ENCODE assay signal across 9 mouse cellular contexts in the genomic region with DNA sequence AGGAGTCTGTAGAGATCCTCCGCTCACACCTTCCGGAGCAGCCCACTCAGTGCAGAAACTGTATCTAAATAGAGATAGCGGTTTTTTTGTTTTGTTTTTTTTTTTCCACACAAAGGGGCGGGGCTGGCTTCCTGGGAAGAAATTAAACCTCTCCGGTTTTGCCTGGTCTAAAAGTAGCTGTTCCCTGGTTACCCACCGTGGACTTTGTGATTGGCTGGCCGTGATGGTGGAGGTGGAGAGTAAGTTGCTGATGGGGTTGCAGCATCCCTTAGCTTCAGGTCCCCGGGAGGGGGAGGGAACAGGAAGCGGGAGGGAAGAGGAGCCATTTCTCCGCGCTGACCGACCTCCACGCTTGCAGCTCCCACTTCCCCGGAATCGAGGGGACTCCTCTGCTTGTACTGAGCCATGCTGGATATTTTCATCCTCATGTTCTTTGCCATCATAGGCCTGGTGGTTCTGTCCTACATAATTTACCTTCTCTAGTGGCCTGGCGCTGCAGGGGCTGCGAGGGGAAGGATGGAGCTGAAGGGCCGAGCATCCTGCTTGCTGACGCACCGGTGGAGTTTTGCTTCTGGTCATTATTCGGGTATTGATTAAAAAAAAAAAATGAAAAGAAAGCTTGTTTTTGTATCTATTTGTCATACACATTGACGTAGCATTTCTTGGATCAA. TPM values are rescaled to one million over a fixed set of nuclear protein-coding genes. Genes with fewer than 3 reads are reported as not detected.
DNase-seq lines count a peak whose midpoint lies in the region; ATAC-seq lines count a peak whose summit lies in the region.
"Had no signal": no experiment of that assay in that cellular context is flagged by ENCODE, and none has a peak within 500 bp of the region (broad histone marks: within the 10 kb centered on the region; RNA-seq: fewer than 3 reads in every experiment).

No protein-coding gene starts in this region.

- peak overlapping the region; percentile 55 for H3K9ac ChIP-seq in intestine, embryonic 14.5 days (ENCODE audit: low read length)

- peak overlapping the region; percentile 84 for H3K27ac ChIP-seq in intestine, embryonic 14.5 days (ENCODE audit: low read depth)

- H3K4me1 ChIP-seq in intestine, embryonic 14.5 days (replicated peaks; ENCODE audit: control insufficient read depth, insufficient read depth, low read length) = 0 out of 2 replicates have a peak, but pooled peaks cover 11% of the 10 kb centered on the region

- no peaks in the 10 kb centered on the region for H3K9me3 ChIP-seq in intestine, embryonic 14.5 days (ENCODE audit: control insufficient read depth, low read length)
- H3K9me3 ChIP-seq: G1E had no signal

- peak; percentile 73 for DNase-seq in ovary, adult 18-20 months (ENCODE audit: low spot score)
- DNase-seq in ovary, postnatal 10 days (ENCODE audit: low spot score) = no peak
- DNase-seq in embryo, embryonic 11 days = peak; percentile 92
- DNase-seq in gastrocnemius, postnatal 36 days = peak; percentile 53 to 69
- peak; percentile 84 for DNase-seq in intestine, embryonic 14.5 days (ENCODE audit: low spot score)
- peak; percentile 93 to 96 for DNase-seq in left cerebral cortex, adult 9 months (ENCODE audit: low spot score in 2 of 2)
- DNase-seq in right cerebral cortex, postnatal 4 days = peak; percentile 76

- no peaks in the 10 kb centered on the region for H3K27me3 ChIP-seq in intestine, embryonic 14.5 days (replicated peaks; ENCODE audit: control insufficient read depth, insufficient read depth, low read length)

- peak; percentile 75 for ATAC-seq in intestine, embryonic 14.5 days (replicated peaks; ENCODE audit: low FRiP score, low TSS enrichment, low read depth)
- peak; percentile 38 for ATAC-seq in megakaryocyte-erythroid progenitor cell, adult 5-6 weeks (replicated peaks; ENCODE audit: low FRiP score, low TSS enrichment, poor library complexity, severe bottlenecking)

- WGBS in intestine, embryonic 14.5 days = 2% methylated on average over 22 of the region's 22 CpGs

- H3K4me2 ChIP-seq in intestine, embryonic 14.5 days (ENCODE audit: low read length) = peak overlapping the region; percentile 61

- H3K36me3 ChIP-seq in intestine, embryonic 14.5 days (ENCODE audit: control insufficient read depth, insufficient read depth, low read length) = peaks cover 21% of the 10 kb centered on the region

- H3K4me3 ChIP-seq in intestine, embryonic 14.5 days (ENCODE audit: low read depth, low read length) = peak overlapping the region; percentile 56

- intact Hi-C loops in gastrocnemius, postnatal 36 days (cut with DNase I) = no loop called here

RNA-seq across cellular contexts. Expression of gene B230217C12Rik, which starts 0.5 kb away (rescaled TPM):
- total RNA-seq in gastrocnemius, postnatal 36 days (2021) = under 1 TPM; 0.31 to 0.64 TPM
- 8.1 and 9.5 TPM in 2 replicates for polyA plus RNA-seq in intestine, embryonic 14.5 days (2014; fragmentation: Nextera tagmentation; extraction: Ambion mirVana)
- 0.45 and 1.7 TPM in 2 replicates for total RNA-seq in megakaryocyte-erythroid progenitor cell, adult 5-6 weeks (2014; fragmentation: Nextera tagmentation)
- total RNA-seq in megakaryocyte-erythroid progenitor cell, adult 5-6 weeks (2017) = 0.91 TPM in 1 of 2 replicates, not detected in the other
- polyA plus RNA-seq: G1E had no signal

RNA-seq across cellular contexts. Expression of gene Lasp1, which starts 42.3 kb away (rescaled TPM):
- total RNA-seq in gastrocnemius, postnatal 36 days (2021) = 10 to 100 TPM; 14.2 to 15.4 TPM
- polyA plus RNA-seq in intestine, embryonic 14.5 days (2014; fragmentation: Nextera tagmentation; extraction: Ambion mirVana) = 85.1 and 88.6 TPM in 2 replicates
- 15.7 and 20.4 TPM in 2 replicates for total RNA-seq in megakaryocyte-erythroid progenitor cell, adult 5-6 weeks (2014; fragmentation: Nextera tagmentation)
- total RNA-seq in megakaryocyte-erythroid progenitor cell, adult 5-6 weeks (2017) = 56.3 and 63.5 TPM in 2 replicates

RNA-seq across cellular contexts. Expression of gene Fbxo47, which starts 42.8 kb away (rescaled TPM):
- total RNA-seq in gastrocnemius, postnatal 36 days (2021) = not detected
- polyA plus RNA-seq in intestine, embryonic 14.5 days (2014; fragmentation: Nextera tagmentation; extraction: Ambion mirVana) = 0.39 and 0.54 TPM in 2 replicates
- 0.54 and 3.2 TPM in 2 replicates for total RNA-seq in megakaryocyte-erythroid progenitor cell, adult 5-6 weeks (2014; fragmentation: Nextera tagmentation)
- 0.53 and 0.56 TPM in 2 replicates for total RNA-seq in megakaryocyte-erythroid progenitor cell, adult 5-6 weeks (2017)
- polyA plus RNA-seq: G1E had no signal

RNA-seq across cellular contexts. Expression of gene Rpl23, which starts 58.9 kb away (rescaled TPM):
- total RNA-seq in gastrocnemius, postnatal 36 days (2021) = 100 to 1,000 TPM; 349 to 430 TPM
- 752 and 786 TPM in 2 replicates for polyA plus RNA-seq in intestine, embryonic 14.5 days (2014; fragmentation: Nextera tagmentation; extraction: Ambion mirVana)
- total RNA-seq in megakaryocyte-erythroid progenitor cell, adult 5-6 weeks (2014; fragmentation: Nextera tagmentation) = 2,091 and 2,156 TPM in 2 replicates
- total RNA-seq in megakaryocyte-erythroid progenitor cell, adult 5-6 weeks (2017) = 1,518 and 2,802 TPM in 2 replicates
